Mouse (Mus musculus): Measurements from ENCODE around the gene Abcb5.

The Abcb5 gene

DNA sequence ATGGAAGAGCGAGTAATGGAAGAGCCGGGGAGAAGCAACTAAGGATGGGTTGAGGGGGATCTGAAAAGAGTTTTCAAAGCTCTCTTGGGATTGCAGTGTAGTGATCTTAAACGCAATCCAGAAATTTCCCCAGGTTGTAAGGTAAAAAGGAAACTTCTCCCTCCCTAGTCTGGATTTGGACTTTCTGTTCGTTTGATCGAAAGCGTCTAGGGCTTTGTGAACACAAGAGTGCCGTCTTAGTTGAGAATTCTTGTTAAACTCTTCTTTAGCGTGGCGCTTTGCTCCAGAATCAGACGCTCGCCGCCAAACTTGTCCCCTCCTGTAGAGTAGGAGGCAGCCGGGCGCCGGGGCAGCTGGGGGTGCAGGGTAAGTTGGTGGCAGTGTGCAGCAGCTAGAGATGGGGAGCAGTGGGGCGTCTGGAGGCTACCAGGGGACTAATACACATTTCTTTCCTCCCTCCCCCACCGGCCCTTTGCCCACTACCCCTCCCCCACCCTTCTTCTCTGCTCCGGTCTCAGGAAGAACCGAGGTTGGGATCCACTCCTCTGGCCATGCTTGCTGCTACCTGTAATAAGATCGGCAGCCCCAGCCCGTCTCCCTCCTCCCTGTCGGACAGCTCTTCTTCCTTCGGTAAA, 118.2 kb downstream of the Abcb5 start:
- DNase-seq (ENCODE audit: low spot score in 2 of 2): no peak

DNA sequence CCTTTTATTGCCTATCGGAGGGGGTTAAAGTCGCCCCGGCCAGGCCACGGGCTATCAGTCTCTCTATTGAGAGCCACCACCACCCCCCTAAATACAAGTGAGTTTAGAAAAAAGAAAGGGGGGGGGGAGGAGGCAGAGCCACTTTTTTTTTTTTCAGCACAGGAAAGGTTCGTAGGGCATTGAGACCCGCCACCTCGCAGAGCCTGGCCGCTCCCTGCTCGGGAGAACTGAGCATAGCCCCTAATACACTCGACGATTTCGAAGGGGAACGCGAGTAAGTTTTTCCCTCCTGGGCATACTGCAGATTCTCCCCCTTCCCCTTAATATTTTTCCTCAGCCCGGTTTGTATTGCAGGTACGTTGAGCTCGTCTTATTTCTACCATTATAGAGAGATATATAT, 118.8 kb downstream of the Abcb5 start:
- no peak for DNase-seq (ENCODE audit: low spot score in 2 of 2)

DNA sequence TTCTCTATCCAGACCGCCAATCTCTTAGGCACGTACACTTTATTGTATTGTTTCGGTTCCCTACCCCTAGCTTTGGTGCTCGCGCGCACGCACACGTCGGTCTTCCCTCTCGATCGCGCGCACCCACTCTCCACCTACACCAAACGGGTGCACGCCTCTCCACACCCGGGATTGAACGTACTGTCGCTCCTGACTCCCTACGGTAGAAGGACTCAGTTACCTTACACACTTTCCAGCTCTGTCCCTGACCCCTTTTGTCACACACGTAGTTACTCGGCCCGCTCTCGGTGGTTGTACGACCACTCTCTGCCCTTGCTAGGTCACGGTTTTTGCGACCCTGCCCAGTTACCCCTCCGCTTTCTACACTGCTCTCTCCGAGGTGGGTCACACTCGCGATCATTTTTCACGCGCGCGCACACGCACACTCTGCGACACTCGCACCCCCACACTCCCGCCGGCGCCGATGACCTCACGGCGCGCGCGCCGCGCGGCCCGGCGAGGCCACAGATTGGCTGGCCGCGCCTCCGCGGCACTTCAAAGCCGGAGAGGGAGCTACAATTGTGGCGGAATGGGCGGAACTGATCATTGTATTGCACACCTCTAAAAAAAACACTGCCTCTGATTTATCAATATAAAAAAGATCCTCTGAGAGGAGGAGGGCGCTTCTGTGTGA, 119.4 kb downstream of the Abcb5 start:
- no peak for DNase-seq (ENCODE audit: low spot score in 2 of 2)

DNA sequence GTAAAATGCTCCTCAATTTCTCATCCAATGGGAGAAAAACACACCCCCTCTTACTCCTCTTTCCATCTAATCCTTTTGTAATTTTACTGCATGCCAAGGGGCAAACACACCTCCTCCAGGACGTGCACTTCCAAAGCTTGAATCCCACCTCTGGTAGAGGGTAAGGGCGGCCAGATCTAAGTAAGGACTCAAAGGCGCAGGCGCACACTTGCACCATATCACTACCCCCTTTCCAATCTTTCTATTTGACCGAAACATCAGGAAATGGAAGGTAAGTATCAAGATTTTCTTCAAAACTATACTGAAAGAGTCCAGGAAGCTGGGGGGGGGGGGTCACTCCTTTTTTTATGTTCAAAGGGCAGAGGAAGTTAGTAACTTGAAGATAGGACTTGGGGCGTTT, 120.0 kb downstream of the Abcb5 start, which contains the start of gene Sp8:
Gene Sp8, plus strand, starts transcription at position 109 of the 400 bp plus-strand sequence.
- DNase-seq (ENCODE audit: low spot score in 2 of 2): no peak

DNA sequence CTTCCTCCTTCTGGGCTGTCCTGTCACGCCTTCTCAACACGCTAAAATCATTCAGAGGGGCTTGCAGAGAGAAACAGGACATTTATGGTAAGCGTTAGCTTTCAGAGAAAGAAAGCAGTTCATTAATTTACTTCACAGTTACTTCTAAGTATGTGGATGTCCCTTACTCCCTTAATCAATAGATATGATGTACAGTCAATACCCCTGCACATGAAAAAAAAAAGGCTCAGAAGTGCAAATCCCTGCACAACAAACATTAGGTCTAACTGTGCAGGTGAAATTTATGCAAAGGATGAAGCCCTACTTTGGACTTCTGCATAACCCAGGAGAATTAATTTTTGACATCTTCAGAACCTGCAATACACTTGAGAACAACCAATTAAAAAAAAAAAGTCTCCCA, 120.9 kb downstream of the Abcb5 start:
- no peak for DNase-seq (ENCODE audit: low spot score in 2 of 2)

DNA sequence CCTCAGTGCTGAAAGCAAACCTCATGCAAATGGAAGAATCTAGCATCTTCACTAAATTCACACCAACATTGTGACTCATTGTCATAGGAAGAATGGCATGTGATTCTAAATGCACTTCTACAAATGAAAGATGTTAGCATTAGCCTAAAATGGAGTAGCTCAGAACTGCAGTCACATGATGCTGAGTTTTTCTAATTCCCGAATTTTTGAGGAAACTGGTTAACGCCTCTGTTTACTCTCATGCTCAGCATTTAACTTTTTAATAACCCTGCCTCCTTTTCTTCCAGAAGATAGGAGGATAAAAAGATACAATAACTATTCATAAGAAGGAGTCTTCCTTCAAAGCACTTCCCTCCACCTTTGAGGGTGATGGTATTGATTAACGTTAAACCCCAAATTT, 121.4 kb downstream of the Abcb5 start:
- DNase-seq (ENCODE audit: low spot score in 2 of 2): no peak

DNA sequence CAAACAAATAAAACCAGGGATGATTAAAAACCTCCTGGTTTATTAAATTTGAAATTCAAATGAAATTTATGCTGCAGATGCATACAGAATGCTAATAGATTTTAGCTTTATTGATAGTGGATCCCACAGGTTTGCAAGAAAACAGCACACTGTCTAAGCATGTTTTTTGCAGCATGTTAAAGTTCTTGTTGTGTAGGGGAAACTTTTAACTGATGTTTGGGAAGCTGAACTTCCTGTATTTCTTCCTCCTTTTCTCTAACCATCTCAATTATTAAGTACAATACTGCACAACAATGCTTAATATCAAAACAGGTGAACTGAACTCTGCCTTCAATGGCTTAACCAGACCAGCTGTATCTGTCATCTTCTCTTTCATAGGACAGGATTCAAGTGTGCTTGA, 122.1 kb downstream of the Abcb5 start:
- no peak for DNase-seq (ENCODE audit: low spot score in 2 of 2)

DNA sequence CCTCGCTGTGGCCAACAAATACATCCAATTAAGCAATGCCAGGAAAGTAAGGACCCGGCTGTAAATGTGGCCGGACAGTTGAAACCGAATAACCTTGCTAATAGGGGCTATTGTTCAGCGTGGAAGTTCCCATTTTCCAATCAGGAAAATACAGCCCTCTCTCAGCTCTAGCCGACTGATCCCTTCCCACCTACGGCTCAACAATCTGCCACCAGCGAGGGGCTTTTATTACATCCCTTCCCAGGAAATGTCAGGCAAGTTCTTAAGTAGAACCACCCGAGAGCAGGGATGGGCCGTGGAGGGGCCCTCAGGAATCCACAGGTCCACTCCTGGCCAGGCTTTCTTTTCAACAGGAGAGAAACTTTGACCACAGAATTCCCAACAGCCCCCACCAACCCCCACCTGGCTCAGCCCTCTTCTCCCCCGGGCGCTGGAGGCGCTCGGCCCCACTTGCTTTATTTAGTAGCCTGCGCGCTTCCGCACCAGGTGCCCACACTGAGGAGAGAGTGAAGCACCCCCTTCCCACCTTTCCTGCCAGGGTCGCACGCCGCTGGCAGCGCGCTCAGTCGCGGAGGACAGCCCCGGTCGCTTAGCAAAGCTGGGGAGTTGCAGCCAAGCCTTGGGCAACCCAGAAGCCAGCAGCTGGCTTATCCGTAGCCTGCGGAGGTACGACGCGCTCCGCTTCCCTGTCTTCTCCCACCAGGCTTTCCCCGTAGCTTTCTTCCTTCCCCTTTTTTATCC, 123.4 kb downstream of the Abcb5 start:
- DNase-seq (ENCODE audit: low spot score in 2 of 2): no peak

DNA sequence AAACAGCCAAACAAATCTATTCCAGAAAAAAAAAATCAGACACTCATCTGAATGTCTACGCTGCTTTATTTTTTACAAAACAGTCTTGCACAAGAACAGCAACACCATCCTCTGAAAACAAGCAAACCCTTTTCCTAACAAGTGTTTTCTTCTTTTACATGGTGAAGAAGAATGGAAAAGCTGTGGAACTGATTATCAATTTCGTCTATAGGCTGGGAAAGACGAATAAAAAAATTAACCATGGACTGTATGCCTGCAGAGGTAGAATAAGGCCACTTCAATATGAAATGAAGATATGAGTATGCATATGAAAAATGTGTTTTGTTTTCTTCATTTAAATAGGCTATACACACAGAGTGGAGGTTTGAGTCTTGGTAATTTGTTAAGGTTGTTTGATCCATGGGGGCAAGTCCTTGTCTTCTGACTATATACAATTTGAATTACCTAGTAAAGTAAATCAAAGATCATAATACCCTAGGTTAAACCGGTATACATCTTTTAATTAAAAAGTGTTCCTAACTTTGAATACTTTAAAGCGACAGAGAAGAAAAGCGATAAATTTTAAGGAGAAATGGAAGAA, 124.2 kb downstream of the Abcb5 start:
- no peak for DNase-seq (ENCODE audit: low spot score in 2 of 2)

DNA sequence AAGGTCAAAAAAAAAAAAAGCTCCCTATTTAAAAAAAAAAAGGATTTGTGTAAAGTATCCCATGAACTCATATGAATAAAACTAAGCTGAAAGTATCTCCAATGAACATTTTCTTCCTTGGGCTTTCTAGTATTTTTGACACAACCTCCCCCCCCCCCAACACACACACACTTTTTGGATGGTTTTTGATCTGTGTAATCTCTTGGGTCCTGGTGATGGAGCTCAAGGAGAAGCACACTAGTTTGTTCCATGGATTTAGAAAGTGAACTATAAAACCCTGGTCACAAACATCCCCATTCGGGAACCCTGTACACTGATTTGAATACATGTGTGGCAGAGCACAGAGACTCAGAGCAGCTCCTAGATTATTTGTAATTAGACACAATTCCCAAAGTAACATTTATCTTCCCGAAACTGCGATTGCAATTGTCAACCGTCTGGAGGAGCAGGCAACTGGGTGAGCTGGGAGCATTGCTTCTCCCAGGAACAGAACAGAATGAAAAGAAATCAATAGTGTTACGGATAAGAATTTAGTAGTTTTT, 124.8 kb downstream of the Abcb5 start:
- DNase-seq (ENCODE audit: low spot score in 2 of 2): no peak

DNA sequence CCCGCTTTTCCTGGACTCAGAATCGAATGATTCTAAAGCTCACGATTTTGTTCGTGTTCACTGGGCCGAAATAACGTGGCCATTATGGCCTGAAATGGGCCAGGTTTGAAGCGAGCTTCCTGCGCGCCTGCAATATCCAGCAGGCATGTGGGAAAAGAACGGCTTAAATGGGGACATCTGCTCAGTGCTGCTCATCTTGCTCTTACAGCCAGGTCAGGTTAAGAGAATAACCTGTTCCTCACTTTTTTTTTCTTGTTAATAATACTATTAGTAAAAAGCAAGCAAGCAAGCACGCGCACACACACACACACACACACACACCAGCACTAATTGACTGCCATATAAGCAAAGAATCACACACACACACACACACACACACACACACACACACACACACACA, 125.4 kb downstream of the Abcb5 start:
- no peak for DNase-seq (ENCODE audit: low spot score in 2 of 2)

DNA sequence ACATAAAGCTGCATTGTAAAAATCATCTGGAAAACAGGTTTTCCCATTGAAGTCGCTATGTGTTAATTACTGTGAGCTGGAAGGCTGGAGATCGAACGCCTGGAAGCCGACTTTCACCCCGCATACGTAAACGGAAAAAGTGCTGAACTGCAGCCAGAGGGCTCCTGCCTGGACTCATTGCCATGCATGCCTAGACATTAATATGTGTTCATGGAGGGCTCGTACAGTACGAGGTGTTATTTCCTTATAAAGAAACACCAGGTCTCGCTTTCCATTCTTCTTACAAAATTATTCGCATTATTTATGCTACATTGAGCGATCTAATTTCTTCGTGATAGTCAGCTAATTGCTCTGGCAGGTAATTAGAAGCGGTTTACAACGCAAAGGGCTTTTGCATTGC, 125.9 kb downstream of the Abcb5 start:
- DNase-seq (ENCODE audit: low spot score in 2 of 2): no peak

DNA sequence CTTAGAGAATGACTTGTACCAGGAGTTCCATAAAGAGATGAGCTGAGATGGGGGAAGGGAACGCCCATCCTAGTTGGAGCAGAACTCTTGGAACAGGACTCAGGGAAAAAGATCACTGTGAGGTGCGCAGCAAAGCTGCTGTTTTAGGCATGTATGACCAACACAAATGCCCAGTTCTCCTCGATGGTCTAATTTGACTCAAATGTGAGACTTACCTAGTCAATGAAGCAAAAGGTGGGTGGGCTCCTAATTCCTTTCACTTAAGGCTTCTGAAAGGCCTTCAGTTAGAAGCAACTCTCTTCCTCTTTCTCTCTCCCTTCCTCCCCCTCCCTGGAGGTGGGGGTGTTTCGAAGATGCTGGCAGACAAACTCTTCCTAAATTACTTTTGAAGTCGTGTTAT, 126.8 kb downstream of the Abcb5 start:
- DNase-seq (ENCODE audit: low spot score in 2 of 2): no peak

DNA sequence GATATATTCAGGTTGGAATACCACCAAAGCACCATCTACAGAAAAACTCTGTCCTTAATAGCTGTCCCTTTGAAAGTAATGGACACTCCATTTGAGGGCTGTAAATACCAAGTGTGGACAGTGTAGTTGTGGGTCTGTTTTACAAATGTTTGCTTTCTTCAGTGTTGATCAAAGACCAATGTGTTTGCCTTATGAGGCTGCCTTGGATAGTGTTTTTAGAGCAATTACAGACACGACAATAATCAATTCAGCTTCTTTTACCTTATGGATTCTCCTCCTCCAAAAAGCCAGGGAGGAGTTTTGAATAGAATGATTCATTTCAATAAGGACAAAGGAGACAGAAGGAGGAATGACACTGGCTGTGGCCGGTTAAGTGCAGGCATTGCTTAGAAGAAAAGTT, 128.0 kb downstream of the Abcb5 start:
- DNase-seq (ENCODE audit: low spot score in 2 of 2): no peak

DNA sequence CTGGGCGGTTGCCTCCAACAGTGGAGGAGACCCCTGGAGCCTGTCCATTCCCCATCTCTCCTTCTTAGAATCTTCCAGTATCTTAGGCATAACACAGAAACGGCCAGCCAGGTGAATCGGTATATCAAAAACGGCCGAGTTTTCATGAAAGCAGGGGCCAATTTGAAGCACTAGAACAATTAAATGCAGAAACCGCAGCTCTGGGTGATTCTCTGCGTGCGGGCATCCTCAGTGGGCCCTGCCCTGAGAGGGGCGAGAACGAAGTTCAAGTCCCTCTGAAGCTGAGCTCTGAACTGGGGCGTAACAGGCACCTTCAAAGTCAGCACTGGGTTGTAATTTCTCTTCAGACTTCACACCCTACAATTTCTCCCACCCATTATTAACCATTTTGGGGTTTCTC, 128.9 kb downstream of the Abcb5 start:
- no peak for DNase-seq (ENCODE audit: low spot score in 2 of 2)

DNA sequence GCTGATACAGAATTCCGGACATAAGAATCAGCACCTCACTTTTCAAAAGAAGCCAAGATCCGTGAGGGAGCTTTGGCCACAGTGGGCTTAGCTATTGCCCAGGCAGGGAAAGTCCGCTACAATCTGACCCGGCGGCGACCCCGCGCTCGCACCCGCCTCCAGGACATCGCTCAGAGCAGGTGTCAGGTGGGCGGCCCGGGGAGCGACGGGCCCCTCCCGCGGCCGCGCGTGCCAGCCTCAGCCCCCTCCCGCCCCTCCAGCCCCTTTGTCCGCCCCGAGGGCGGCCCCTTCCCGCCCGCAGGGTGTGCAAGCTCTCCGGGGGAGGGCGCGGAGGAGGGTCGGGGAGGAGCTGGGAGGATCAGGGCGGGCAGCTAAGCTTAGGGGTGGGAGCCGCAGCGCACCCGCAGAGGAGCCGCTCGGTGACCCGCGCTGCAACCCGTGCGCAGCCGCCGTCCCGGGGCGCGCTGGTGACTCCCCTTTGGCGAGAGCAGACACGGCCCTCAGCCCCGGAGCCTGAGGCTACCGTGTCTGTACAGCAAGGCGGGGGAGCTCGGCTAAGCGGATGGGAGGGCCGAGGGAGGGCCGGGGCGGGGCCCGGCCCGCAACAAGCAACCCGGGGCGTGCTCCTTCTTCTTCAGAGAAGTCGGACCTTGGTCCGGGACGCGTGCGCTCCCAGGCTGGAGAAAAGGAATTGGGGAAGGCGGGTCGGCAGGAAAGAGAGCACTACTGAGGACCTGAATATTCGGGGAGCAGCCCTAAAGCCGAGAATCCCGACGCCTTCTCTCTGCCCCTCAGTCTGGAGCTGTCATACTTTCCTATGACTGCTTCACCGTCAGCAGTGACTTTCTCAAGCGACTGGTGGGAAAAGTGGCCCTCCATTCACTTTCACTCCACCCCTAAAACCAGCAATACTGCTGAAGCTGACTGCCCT, 129.5 kb downstream of the Abcb5 start:
- DNase-seq (ENCODE audit: low spot score in 2 of 2): no peak

DNA sequence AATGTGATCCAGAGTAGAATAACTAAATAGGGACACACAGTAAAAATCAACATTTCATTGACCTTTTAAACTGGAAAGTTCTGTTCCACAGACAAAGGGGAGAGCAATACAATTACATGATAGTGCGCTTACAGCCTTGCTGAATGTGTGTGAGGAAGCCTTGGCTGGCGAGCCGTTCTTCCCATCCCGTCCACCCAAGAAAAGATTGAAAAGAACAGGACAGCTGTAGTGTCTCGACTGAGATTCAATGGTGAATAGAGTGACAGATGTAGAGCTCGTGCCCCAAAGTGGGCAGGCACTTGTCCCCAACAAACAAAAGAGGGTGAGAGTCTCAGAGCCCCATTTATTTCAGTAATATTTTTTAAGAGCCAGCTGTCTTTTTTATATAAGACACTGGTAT, 136.3 kb downstream of the Abcb5 start:
- DNase-seq (ENCODE audit: low spot score in 2 of 2): no peak
